Mouse (Mus musculus): ENCODE data around the gene Wnt3a. TPM values are rescaled to one million over a fixed set of nuclear protein-coding genes. Genes with fewer than 3 reads are reported as not detected.

Wnt3a gene
- 0.08 TPM in 1 of 2 replicates, not detected in the other for polyA plus RNA-seq (2016; fragmentation: Nextera tagmentation; extraction: Ambion mirVana)

DNA sequence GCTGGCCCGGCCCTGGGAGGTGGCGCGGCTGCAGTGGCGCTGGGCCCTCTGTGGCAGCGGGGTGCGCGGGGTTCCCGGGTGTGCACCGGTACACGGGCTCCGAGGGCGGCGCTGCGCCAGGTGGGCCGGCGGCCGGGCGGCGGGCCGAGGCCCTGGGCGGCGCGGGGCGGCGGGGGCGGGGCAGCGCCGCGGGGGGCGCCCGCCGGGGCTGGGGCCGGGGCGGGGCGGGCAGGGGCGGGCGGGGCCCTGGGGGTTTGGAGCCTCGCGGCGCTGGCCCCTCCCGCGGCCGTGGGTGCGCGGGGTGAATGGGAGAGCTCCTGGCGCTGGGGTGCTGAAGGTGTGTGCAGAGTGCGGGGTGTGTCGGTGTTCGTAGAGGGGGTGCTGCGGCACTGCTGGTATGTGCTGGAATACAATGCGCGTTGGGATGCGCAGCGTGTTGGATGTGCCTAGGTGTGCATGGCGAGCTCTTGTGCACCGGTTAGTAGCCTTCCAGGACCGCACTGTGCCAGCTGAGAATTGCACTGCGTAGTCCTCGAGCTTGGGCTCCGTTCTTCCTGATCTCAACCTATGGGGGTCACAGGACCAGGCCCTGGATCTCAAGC, at the start of gene Wnt3a:
Gene Wnt3a, minus strand, starts transcription at position 51 of the 602 bp plus-strand sequence.
- peak within 1 kb of the TSS; percentile 45 for H3K4me3 ChIP-seq
- DNase-seq (ENCODE audit: low spot score) = no peak
- no peaks in the 10 kb centered on the region for H3K9me3 ChIP-seq
- H3K36me3 ChIP-seq = no peaks in the 10 kb centered on the region
- WGBS = 3% methylated on average over 60 of the region's 60 CpGs
- no peak within 1 kb of the TSS for H3K27ac ChIP-seq
- peaks cover 16% of the 10 kb centered on the region for H3K4me1 ChIP-seq
- peaks cover 90% of the 10 kb centered on the region for H3K27me3 ChIP-seq (ENCODE audit: insufficient read depth, poor library complexity, severe bottlenecking)

DNA sequence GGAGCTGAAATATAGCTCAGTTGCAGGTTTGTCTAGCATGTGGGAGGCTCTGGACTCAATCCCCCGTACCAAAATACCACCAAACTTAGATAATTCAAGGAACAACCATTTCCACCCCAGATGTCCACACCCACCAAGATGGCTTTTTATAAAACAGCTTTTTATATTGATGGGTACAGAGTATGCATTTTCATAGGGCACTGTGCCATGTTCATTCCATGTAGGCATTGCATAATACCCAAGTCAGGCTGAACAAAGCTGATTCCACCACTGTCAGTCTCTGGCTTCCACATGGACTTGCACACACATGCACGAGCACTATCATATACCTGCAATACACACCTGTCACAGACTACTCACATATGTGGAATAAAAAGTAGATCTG, 48.2 kb upstream of the Wnt3a start:
- DNase-seq (ENCODE audit: low spot score) = no peak
- no peaks in the 10 kb centered on the region for H3K36me3 ChIP-seq
- no peaks in the 10 kb centered on the region for H3K9me3 ChIP-seq
- peaks cover 14% of the 10 kb centered on the region for H3K27me3 ChIP-seq (ENCODE audit: insufficient read depth, poor library complexity, severe bottlenecking)
- no peak overlapping the region for H3K27ac ChIP-seq
- H3K4me3 ChIP-seq = no peak overlapping the region
- 88% methylated on average over 2 of the region's 2 CpGs for WGBS
- H3K4me1 ChIP-seq = peaks cover 34% of the 10 kb centered on the region

DNA sequence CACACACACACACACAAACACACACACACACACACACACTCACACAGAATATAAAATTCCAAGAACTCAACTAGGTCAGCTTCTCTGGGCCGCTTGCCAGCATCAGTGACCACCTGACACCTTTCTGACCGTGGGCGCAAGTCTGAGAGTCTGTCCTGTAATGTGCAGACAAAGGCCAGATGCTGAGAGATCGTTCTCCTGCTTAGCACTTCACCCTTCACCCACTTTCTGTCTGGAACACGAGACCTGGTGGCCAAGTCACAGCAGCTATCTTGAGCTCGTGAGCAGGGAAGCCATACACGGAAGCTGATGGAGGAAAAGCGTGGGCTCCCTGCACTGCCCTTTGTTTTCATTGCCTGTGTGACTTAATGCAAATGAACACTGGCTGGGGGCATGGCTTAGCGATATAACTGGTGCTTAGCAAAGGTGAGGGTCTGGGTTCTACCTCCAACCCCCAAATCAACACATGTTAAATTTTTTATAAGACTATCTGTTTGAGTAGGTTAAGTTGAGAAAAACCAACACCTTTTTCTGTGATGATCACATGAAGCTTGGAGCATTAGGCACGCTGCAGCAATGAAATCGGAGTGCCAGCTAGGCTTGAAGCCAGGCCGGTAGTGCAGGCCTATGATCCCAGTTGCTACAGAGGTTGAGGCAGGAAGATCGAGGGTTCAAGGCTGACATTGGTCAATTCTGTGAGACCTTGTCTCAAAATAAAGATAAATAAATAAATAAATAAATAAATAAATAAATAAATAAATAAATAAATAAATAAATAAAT, 47.6 kb upstream of the Wnt3a start:
- H3K27ac ChIP-seq = peak overlapping the region; percentile 31; the same call in 1 of the 2 replicates

DNA sequence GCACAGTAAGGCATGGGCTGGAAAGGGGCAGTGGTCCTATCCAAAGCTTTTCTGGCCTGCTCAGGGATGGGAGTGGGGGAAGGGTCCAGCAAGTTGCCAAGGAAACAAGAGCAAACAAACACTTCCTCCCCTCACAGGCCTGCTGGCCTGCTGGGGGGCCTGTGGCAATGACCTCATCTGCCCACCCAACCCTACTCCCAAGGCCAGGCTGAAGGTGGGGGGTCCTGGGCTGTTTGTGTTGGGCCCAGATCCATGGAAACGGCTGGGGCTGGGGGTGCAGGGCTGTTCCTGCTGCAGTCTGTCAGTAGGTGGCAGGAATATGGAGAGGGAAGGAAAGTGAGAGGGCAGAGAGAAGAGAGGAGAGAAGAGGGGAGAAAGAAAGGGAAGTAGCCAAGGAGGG, 45.8 kb upstream of the Wnt3a start:
- peaks cover 36% of the 10 kb centered on the region for H3K4me1 ChIP-seq
- H3K27ac ChIP-seq = peak overlapping the region; percentile 77
- 8% methylated on average over 1 of the region's 1 CpGs for WGBS
- no peaks in the 10 kb centered on the region for H3K9me3 ChIP-seq
- H3K4me3 ChIP-seq = no peak overlapping the region
- H3K27me3 ChIP-seq (ENCODE audit: insufficient read depth, poor library complexity, severe bottlenecking) = peaks cover 32% of the 10 kb centered on the region
- H3K36me3 ChIP-seq = no peaks in the 10 kb centered on the region
- DNase-seq (ENCODE audit: low spot score) = peak; percentile 81

More for the DNA sequence above, 47.6 kb upstream of the Wnt3a start:
- no peak for DNase-seq (ENCODE audit: low spot score)
- WGBS = 55% methylated on average over 13 of the region's 13 CpGs
- peaks cover 36% of the 10 kb centered on the region for H3K4me1 ChIP-seq
- no peak overlapping the region for H3K4me3 ChIP-seq
- no peaks in the 10 kb centered on the region for H3K9me3 ChIP-seq
- H3K36me3 ChIP-seq = no peaks in the 10 kb centered on the region
- peaks cover 18% of the 10 kb centered on the region for H3K27me3 ChIP-seq (ENCODE audit: insufficient read depth, poor library complexity, severe bottlenecking)

DNA sequence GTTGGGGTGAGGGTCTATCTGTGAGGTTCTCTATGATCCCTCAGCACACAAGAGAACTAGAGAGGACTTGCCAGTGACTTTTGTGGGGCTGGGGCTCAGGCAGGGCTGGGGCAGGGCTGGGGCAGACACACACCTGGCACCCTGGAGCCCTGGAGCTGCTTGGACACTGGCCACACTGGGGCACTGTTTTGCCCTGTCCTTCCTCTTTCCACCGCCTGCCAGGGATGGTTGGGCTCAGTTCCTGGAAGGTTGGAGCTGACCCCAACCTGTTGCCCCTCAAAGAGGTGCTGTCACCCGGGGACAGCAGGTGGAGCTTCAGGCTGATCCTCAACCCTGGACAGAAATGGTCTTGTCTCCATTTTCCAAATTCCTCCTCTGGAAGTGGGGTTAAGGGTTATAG, 45.4 kb upstream of the Wnt3a start:
- WGBS = 31% methylated on average over 2 of the region's 2 CpGs
- peaks cover 36% of the 10 kb centered on the region for H3K27me3 ChIP-seq (ENCODE audit: insufficient read depth, poor library complexity, severe bottlenecking)
- no peak overlapping the region for H3K4me3 ChIP-seq
- DNase-seq (ENCODE audit: low spot score) = no peak
- H3K27ac ChIP-seq = no peak overlapping the region
- no peaks in the 10 kb centered on the region for H3K9me3 ChIP-seq
- peaks cover 38% of the 10 kb centered on the region for H3K4me1 ChIP-seq
- no peaks in the 10 kb centered on the region for H3K36me3 ChIP-seq

DNA sequence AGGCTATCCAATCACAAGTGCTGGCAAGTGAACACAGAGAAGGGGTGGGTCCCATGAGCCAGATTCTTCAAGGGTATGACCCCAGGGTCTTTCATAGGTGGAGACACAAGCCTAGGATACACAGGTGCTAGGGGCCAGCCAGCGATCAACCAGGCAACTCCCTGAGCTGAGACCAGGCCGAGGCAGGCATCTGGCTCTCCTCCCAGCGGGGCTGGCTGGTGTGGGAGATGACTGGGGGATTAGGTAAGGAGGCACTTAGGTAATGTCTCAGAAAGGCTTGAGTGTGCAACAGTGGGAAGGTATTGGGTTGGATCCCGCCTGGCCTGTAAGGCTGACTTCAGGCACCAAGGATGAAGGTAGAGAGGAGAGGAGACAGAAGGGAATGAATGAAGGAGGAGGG, 44.6 kb upstream of the Wnt3a start:
- Histone ChIP-seq H3K27me3 (ENCODE audit: insufficient read depth, poor library complexity, severe bottlenecking) (peaks cover 40% of the 10 kb centered on the region), H3K9me3 (no peaks in the 10 kb centered on the region), H3K27ac (no peak overlapping the region), H3K4me1 (peaks cover 45% of the 10 kb centered on the region), H3K36me3 (no peaks in the 10 kb centered on the region), H3K4me3 (no peak overlapping the region)
- 73% methylated on average over 4 of the region's 4 CpGs for WGBS
- no peak for DNase-seq (ENCODE audit: low spot score)

DNA sequence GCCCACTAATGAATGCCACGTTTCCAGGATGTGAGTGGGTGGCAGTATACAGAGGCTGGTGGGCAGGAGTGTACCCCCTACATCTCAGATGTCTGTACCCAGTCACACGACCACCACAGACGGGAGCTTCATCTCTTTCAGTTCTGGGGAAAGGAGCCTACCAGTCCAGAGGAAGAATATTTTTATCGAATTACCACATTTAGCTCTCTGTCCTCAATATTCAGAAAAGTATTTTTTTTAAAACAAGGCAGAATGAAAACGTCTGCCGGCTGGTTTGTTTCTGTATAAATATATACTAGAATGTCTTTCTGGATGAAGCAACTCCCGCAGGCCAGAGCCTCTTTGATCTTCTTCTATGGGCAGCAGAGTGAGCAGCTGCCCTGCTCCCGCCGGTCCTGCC, 42.4 kb upstream of the Wnt3a start:
- Histone ChIP-seq H3K36me3 (no peaks in the 10 kb centered on the region), H3K9me3 (no peaks in the 10 kb centered on the region), H3K4me1 (peaks cover 55% of the 10 kb centered on the region), H3K4me3 (no peak overlapping the region), H3K27ac (no peak overlapping the region), H3K27me3 (ENCODE audit: insufficient read depth, poor library complexity, severe bottlenecking) (peaks cover 58% of the 10 kb centered on the region)
- 63% methylated on average over 9 of the region's 9 CpGs for WGBS
- no peak for DNase-seq (ENCODE audit: low spot score)

DNA sequence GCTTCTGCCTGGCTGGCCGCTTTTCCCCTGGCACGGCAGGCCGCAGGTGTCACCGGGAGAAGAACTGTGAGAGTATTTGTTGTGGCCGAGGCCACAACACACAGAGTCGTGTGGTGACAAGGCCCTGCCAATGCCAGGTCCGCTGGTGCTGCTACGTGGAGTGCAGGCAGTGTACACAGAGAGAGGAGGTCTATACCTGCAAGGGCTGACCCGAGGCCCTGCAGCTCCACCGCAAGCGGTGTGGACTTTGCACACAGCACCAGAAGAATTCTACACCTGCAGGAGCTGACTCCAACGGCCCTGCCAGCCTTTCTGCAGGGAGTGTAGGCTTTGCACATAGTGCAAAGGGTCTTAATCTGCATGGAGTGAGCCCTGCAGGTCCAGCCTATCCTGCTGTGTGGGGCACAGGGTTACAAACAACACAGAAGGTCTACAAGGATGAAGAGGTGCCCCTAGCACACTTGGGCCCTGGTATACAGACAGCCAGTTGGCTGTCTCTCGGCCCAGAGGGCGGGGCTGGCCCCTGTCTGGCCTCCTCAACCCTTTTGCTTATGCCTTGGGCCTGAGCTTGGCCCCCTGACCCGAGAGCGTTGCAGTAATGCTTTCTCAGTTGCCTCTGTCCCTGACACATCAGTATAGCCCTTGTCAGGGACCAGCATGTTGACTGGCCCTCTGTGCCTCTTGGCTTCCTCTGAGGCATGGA, 40.8 kb upstream of the Wnt3a start:
- Histone ChIP-seq H3K36me3 (no peaks in the 10 kb centered on the region), H3K27ac (no peak overlapping the region), H3K27me3 (ENCODE audit: insufficient read depth, poor library complexity, severe bottlenecking) (peaks cover 68% of the 10 kb centered on the region), H3K9me3 (no peaks in the 10 kb centered on the region), H3K4me3 (no peak overlapping the region), H3K4me1 (peaks cover 41% of the 10 kb centered on the region)
- WGBS = 74% methylated on average over 16 of the region's 16 CpGs
- no peak for DNase-seq (ENCODE audit: low spot score)

DNA sequence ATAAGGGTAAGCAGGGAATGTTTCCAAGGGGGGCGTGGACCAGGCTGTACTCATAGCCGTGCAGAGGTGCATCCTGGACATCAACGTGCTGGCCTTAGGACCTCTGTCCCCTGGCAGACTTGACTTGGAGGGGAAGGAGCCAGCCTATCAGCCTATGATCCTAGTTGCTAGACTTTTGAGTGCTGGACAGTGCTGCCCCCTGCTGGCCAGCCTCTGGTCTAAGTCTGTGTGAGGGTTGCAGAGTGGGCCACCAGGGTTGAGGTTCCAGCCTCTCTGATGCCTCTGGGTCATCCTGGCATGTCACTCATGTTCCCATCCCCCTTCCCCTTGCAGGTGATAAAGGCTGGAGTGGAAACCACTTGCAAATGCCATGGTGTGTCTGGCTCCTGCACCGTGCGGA, 40.0 kb upstream of the Wnt3a start:
- Histone ChIP-seq H3K27ac (no peak overlapping the region), H3K4me1 (peaks cover 33% of the 10 kb centered on the region), H3K9me3 (no peaks in the 10 kb centered on the region), H3K4me3 (no peak overlapping the region), H3K27me3 (ENCODE audit: insufficient read depth, poor library complexity, severe bottlenecking) (peaks cover 63% of the 10 kb centered on the region), H3K36me3 (no peaks in the 10 kb centered on the region)
- 39% methylated on average over 5 of the region's 5 CpGs for WGBS
- DNase-seq (ENCODE audit: low spot score) = no peak

DNA sequence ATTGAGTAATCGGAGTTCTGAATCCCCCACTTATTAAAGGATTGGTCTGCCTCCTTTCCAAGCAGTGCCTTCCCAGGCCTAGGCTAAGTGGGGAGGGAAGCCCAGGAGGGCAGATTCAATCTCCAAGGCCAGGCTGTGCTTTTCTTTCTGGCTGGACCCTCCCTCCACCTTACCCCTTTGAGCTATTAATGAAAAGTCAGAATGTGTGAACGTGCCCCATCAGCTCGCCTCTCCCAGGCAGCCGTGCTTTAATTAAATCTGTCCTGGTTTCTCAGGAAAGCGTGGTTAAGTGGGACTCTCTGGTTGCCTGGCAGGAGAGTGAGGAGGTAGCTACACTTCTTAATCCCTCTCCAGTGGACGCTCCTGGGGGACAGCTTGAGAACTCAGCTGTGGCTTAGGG, 39.1 kb upstream of the Wnt3a start:
- Histone ChIP-seq H3K9me3 (no peaks in the 10 kb centered on the region), H3K36me3 (no peaks in the 10 kb centered on the region), H3K4me3 (no peak overlapping the region), H3K27me3 (ENCODE audit: insufficient read depth, poor library complexity, severe bottlenecking) (peaks cover 61% of the 10 kb centered on the region), H3K4me1 (peaks cover 30% of the 10 kb centered on the region), H3K27ac (no peak overlapping the region; the same call in 1 of the 2 replicates)
- WGBS = 28% methylated on average over 6 of the region's 6 CpGs
- no peak for DNase-seq (ENCODE audit: low spot score)

DNA sequence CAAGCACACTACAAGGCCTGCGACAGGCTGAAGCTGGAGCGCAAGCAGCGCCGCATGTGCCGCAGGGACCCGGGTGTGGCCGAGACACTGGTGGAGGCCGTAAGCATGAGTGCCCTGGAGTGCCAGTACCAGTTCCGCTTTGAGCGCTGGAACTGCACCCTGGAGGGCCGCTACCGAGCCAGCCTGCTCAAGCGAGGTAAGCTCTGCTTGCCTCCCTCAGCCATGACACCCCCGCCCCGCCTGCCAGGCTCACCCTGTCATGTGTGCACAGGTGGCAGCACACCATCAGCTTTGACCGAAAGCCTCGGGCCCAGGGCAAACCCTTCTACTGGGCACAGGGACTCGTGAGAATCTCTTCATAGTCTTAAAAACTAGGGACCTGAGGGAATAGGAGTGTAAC, 37.1 kb upstream of the Wnt3a start:
- H3K9me3 ChIP-seq = no peaks in the 10 kb centered on the region
- peaks cover 47% of the 10 kb centered on the region for H3K27me3 ChIP-seq (ENCODE audit: insufficient read depth, poor library complexity, severe bottlenecking)
- no peaks in the 10 kb centered on the region for H3K36me3 ChIP-seq
- H3K4me1 ChIP-seq = peaks cover 23% of the 10 kb centered on the region
- DNase-seq (ENCODE audit: low spot score) = no peak
- WGBS = 77% methylated on average over 18 of the region's 18 CpGs
- no peak overlapping the region for H3K4me3 ChIP-seq
- no peak overlapping the region for H3K27ac ChIP-seq

DNA sequence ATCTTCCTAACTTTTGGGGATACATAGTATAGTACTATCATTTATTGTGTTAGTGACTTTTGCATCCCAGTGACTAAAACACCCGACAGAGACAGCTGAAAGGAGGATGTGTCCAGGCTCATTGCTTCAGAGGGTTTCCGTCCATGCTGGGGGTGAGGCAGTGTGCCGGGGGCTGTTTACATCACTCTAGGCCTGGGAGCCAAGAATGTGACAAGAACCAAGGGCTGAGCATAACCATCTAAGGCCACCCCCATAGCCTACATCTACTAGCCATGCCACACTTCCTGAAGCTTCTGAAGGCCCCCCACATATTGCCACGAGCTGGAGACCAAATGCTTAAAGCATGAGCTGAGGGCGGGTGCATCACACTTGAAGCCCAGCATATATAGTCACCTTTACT, 34.2 kb upstream of the Wnt3a start:
- no peak for DNase-seq (ENCODE audit: low spot score)
- Histone ChIP-seq H3K27me3 (ENCODE audit: insufficient read depth, poor library complexity, severe bottlenecking) (peaks cover 25% of the 10 kb centered on the region), H3K9me3 (no peaks in the 10 kb centered on the region), H3K36me3 (no peaks in the 10 kb centered on the region), H3K4me3 (no peak overlapping the region), H3K27ac (no peak overlapping the region), H3K4me1 (peaks cover 10% of the 10 kb centered on the region)
- WGBS = 67% methylated on average over 5 of the region's 5 CpGs

DNA sequence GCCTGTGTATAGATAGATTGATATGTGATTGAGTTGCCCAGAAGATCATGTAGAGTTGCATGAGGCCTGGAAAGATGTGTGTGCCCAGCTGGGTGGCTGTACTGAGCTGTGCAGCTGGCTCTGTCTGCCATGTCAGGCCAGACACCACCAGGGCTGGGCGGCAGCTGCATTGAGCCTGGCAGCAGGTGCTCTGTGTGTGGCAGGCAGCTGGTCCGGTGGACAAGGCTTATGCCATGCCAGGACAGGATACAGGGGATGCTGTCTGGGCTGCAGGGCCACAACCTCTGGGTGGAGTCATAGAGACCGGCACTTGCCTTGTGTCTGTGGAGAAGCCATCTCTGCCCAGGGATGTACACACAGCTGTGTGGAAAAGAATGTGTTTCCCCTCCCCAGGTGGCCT, 32.4 kb upstream of the Wnt3a start:
- Histone ChIP-seq H3K4me3 (no peak overlapping the region), H3K4me1 (no peaks in the 10 kb centered on the region), H3K9me3 (no peaks in the 10 kb centered on the region), H3K36me3 (no peaks in the 10 kb centered on the region), H3K27me3 (ENCODE audit: insufficient read depth, poor library complexity, severe bottlenecking) (peaks cover 17% of the 10 kb centered on the region), H3K27ac (no peak overlapping the region)
- 79% methylated on average over 3 of the region's 3 CpGs for WGBS
- no peak for DNase-seq (ENCODE audit: low spot score)

Data from heart, embryonic 10.5 days (tissue).